Mouse (Mus musculus) neural tube, embryonic 11.5 days (tissue): ENCODE measurements around the gene Lama4. TPM values are rescaled to one million over a fixed set of nuclear protein-coding genes. Genes with fewer than 3 reads are reported as not detected.

Experiments used
- ATAC-seq: fragments of 200-750 bp; cut with Nextera tagmentation; 2 replicates; pipeline ENCODE4 v1.8.0; 2017; ENCODE audit warnings: moderate number of reproducible peaks, mild to moderate bottlenecking, moderate TSS enrichment, moderate library complexity; ENCODE audit not compliant: insufficient read depth, low FRiP score, low TSS enrichment
- DNase-seq: peaks from one replicate; pipeline ENCODE4 v3.0.0-alpha.2; 2015; ENCODE audit warnings: low spot score
- H3K27ac ChIP-seq: fragments of 300-500 bp; sonication (generic); 2 replicates; pipeline ENCODE4 v1.5.1; 2014; ENCODE audit warnings: low read depth, mild to moderate bottlenecking, low read length
- H3K27me3 ChIP-seq: fragments of 300-500 bp; sonication (generic); 2 replicates; pipeline ENCODE4 v1.6.1; 2014; ENCODE audit warnings: mild to moderate bottlenecking, low read length, mixed read lengths; ENCODE audit not compliant: control insufficient read depth, insufficient read depth
- H3K36me3 ChIP-seq: fragments of 300-500 bp; sonication (generic); 2 replicates; pipeline ENCODE4 v1.6.1; 2014; ENCODE audit warnings: mild to moderate bottlenecking, low read length, moderate library complexity, mixed read lengths; ENCODE audit not compliant: control insufficient read depth, insufficient read depth
- H3K4me1 ChIP-seq: fragments of 300-500 bp; sonication (generic); 2 replicates; pipeline ENCODE4 v1.6.1; 2014; ENCODE audit warnings: low read length, mixed read lengths; ENCODE audit not compliant: control insufficient read depth, insufficient read depth
- H3K4me2 ChIP-seq: fragments of 300-500 bp; sonication (generic); 2 replicates; pipeline ENCODE4 v1.6.1; 2014; ENCODE audit warnings: low read depth, mild to moderate bottlenecking, moderate library complexity
- H3K4me3 ChIP-seq: fragments of 300-500 bp; sonication (generic); 2 replicates; pipeline ENCODE4 v1.5.1; 2014; ENCODE audit warnings: low read depth, low read length
- H3K9ac ChIP-seq: fragments of 300-500 bp; sonication (generic); 2 replicates; pipeline ENCODE4 v1.6.1; 2014; ENCODE audit warnings: mild to moderate bottlenecking, low read length
- H3K9me3 ChIP-seq: fragments of 300-500 bp; sonication (generic); 2 replicates; pipeline ENCODE4 v1.6.1; 2016; ENCODE audit warnings: low read length; ENCODE audit not compliant: control insufficient read depth
- WGBS: fragments of 180-500 bp; shearing (Covaris S2); extraction: QIAGEN DNeasy Blood & Tissue Kit; methylation state at CpG from one replicate; pipeline ENCODE4 v1.1.7; 2014; 5-methylcytosine and 5-hydroxymethylcytosine counted together
- polyA plus RNA-seq: library from polyadenylated mRNA; unstranded; fragments of >200 nt; fragmentation: Nextera tagmentation; extraction: Ambion mirVana; gene quantifications from 2 replicates; pipeline ENCODE4 v1.2.1, GENCODE M21; 2014

Gene Lama4
- polyA plus RNA-seq, 1 experiment from 2014 or later, result 27.5 TPM

DNA sequence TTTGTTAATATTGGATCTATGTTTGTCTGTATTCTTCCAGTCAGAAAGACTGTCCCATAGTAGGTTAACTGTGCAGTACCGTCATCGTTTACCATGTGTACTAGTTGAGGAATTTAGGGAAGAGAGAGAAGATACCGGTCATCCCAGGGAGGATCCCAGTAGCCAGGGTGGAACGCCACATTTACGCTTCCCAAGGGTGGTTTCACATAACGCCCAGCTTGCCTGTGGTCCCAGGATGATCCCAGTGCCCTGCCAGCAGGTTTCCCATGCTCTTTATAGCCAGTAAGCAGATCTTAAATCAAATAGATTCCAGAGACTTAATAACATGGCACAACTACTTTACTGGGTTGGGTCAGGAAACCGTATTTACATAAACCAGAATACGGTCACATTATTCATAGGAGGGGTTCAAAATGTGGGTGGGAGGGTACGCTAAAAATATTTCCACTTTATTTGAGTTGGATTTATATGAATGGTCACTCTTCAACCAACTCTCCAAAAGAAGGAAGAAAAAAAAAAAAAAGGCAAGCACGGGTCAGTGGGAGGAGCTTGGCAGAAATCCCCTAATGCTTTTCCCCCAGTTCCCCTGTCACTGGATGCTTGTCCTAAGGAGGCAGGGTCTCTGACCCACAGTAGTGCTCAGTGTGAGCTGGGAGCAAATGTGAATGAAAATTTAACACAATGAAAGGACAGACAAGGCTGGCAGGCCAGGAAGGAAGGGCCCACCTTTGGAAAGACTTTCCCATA lies 3.2 kb downstream of the Lama4 start:
- WGBS, result 77% methylated on average over 10 of the region's 10 CpGs
- Histone ChIP-seq H3K4me2 (peak overlapping the region; percentile 2), H3K9ac (no peak overlapping the region), H3K9me3 (no peaks in the 10 kb centered on the region), H3K27me3 (no peaks in the 10 kb centered on the region), H3K36me3 (no peaks in the 10 kb centered on the region), H3K4me1 (no peaks in the 10 kb centered on the region), H3K27ac (no peak overlapping the region), H3K4me3 (no peak overlapping the region)
- ATAC-seq, result no peak
- no peak for DNase-seq

DNA sequence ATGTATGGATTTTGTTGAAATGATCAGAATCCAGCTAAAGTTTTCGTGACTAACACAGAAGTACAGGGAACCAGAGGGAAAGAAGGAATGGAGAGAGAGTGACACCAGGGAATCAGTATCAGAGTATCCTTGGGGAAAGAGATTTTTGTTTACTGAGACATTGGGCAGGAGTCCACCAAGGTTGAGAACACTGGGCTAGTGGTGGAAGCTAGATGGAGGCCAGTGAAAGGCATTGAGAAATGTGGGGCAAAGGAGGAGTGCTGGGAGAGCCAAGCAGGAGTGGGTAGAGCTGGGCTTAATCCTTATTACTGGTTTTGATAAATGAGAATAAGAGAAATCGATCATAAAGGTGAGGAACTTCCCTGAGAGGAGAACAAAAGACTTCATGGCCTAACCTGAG lies 4.2 kb downstream of the Lama4 start:
- DNase-seq, result no peak
- no peak overlapping the region for H3K4me2 ChIP-seq
- no peak overlapping the region for H3K4me3 ChIP-seq
- no peak for ATAC-seq
- H3K27ac ChIP-seq, result no peak overlapping the region
- WGBS, result 91% methylated on average over 2 of the region's 2 CpGs
- H3K27me3 ChIP-seq, result no peaks in the 10 kb centered on the region
- H3K9me3 ChIP-seq, result no peaks in the 10 kb centered on the region
- H3K4me1 ChIP-seq, result no peaks in the 10 kb centered on the region
- H3K9ac ChIP-seq, result no peak overlapping the region
- H3K36me3 ChIP-seq, result no peaks in the 10 kb centered on the region

DNA sequence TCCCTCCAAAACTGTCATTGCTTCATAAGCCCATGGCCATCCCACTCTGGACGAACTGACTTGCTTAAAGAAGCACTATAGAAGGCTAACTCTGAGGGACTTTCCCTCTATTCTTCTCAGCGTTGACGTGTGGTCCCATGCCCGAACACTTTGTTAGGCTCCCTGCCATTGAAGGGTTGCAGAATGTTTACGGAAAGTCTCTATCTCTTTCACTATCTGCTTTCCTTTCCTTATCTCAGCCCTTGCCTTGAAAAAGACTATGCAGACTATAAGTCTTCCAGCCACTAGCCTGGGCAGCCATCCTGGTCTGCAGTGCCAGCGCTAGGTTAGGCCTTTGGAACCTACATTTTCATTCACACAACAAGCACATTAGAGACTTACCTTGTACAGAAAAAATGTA lies 4.7 kb downstream of the Lama4 start:
- 83% methylated on average over 6 of the region's 6 CpGs for WGBS
- H3K9me3 ChIP-seq, result no peaks in the 10 kb centered on the region
- H3K4me1 ChIP-seq, result no peaks in the 10 kb centered on the region
- no peaks in the 10 kb centered on the region for H3K36me3 ChIP-seq
- H3K9ac ChIP-seq, result no peak overlapping the region
- no peaks in the 10 kb centered on the region for H3K27me3 ChIP-seq
- H3K4me2 ChIP-seq, result no peak overlapping the region
- DNase-seq (no peak), ATAC-seq (no peak)
- H3K4me3 ChIP-seq, result no peak overlapping the region
- H3K27ac ChIP-seq, result no peak overlapping the region

DNA sequence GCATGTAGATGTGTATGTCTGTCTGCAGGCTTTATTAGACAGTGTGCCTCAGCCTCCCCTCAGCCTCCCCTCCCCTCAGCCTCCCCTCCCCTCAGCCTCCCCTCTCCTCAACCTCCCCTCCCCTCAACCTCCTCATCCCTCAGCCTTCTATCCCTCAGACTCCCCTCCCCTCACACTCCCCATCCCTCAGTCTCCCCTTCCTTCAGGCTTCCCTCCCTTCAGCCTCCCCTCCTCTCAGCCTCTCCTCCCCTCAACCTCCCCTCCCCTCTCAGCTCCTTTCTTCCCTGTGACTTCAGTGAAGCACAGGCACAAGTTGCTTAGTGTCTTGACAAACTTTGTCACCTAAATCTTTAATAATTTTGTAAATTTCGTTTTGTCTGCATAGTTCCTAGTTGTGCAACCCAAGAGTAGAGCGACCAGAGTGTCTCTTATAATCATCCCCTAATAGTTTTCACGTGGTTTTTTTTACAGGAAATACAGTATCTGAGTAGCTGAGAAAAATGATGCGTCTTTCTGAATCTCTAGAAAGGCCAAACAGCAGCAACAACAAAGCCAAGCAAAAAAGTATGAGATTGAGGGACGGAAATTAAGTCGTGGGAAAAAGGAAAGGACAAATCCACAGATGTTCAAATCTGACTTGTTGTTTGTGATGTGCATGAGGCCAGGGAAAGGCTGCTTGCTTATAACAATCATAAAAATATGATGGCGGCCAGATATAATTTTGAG lies 7.1 kb downstream of the Lama4 start:
- 64% methylated on average over 7 of the region's 7 CpGs for WGBS
- no peak for ATAC-seq
- Histone ChIP-seq H3K36me3 (no peaks in the 10 kb centered on the region), H3K27ac (no peak overlapping the region), H3K9me3 (no peaks in the 10 kb centered on the region), H3K4me2 (no peak overlapping the region), H3K4me3 (no peak overlapping the region), H3K4me1 (no peaks in the 10 kb centered on the region), H3K9ac (no peak overlapping the region), H3K27me3 (no peaks in the 10 kb centered on the region)
- no peak for DNase-seq

- H3K4me2 ChIP-seq, result no peak overlapping the region
- H3K9me3 ChIP-seq, result no peaks in the 10 kb centered on the region
- WGBS, result 38% methylated on average over 4 of the region's 4 CpGs
- ATAC-seq (no peak), DNase-seq (no peak)
- H3K9ac ChIP-seq, result no peak overlapping the region
- no peaks in the 10 kb centered on the region for H3K36me3 ChIP-seq
- no peaks in the 10 kb centered on the region for H3K4me1 ChIP-seq
- no peak overlapping the region for H3K4me3 ChIP-seq
- H3K27me3 ChIP-seq, result no peaks in the 10 kb centered on the region
- no peak overlapping the region for H3K27ac ChIP-seq
Measured at GRCm38 (mm10) chr10:38973016-38973415, 7.7 kb downstream of the Lama4 start.

DNA sequence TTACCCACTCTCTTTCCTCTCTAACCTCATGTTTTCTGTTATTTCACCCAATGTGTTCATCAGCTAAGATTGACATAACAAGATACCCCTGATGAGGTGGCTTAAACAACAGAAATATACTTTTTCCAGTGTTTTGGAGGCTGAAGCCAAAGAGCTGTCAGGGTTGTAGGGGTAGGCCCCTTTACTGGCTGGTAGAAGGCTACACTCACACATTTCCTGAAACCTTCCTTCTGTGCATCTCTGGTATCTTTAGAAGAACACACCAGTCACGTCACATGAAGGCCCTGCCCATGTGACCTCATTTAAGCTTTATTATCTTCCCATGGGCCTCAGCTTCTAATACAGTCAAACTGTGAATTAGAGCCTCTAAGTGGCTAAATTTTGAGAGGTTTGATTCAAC lies 12.9 kb downstream of the Lama4 start:
- no peaks in the 10 kb centered on the region for H3K4me1 ChIP-seq
- ATAC-seq (no peak), DNase-seq (no peak)
- no peaks in the 10 kb centered on the region for H3K36me3 ChIP-seq
- WGBS, result 74% methylated on average over 1 of the region's 1 CpGs
- H3K4me3 ChIP-seq, result no peak overlapping the region
- H3K27me3 ChIP-seq, result no peaks in the 10 kb centered on the region
- no peak overlapping the region for H3K4me2 ChIP-seq
- H3K9me3 ChIP-seq, result no peaks in the 10 kb centered on the region
- H3K27ac ChIP-seq, result no peak overlapping the region
- H3K9ac ChIP-seq, result no peak overlapping the region

- Histone ChIP-seq H3K9ac (no peak overlapping the region), H3K9me3 (no peaks in the 10 kb centered on the region), H3K27me3 (no peaks in the 10 kb centered on the region), H3K36me3 (no peaks in the 10 kb centered on the region), H3K27ac (no peak overlapping the region), H3K4me3 (no peak overlapping the region), H3K4me1 (no peaks in the 10 kb centered on the region), H3K4me2 (no peak overlapping the region)
- WGBS, result 73% methylated on average over 5 of the region's 5 CpGs
- DNase-seq, result no peak
- ATAC-seq, result no peak
Measured at GRCm38 (mm10) chr10:38979699-38980098, 14.4 kb downstream of the Lama4 start.

DNA sequence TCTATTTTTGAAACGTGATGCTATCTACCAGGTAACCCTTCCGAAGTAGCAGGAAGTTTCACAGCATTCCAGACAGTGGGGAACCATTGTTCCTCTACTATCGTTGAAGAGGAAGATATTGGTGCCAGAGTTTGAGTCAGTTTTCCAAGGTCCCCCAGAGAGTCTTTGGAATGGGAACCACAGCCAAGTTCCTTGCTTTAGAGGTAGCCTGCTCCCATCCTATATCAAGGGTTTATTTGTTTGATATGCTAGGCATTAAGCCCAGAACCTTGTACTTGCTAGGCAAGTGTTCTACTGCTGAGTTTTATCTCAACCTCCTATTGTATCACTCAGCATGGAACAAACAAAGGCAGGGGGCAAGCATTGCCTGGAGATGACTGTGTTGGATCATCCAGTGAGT lies 15.7 kb downstream of the Lama4 start:
- DNase-seq, result no peak
- no peak overlapping the region for H3K4me2 ChIP-seq
- no peaks in the 10 kb centered on the region for H3K4me1 ChIP-seq
- H3K27ac ChIP-seq, result no peak overlapping the region
- WGBS, result 71% methylated on average over 3 of the region's 3 CpGs
- no peak for ATAC-seq
- H3K36me3 ChIP-seq, result no peaks in the 10 kb centered on the region
- H3K9ac ChIP-seq, result no peak overlapping the region
- no peaks in the 10 kb centered on the region for H3K27me3 ChIP-seq
- H3K9me3 ChIP-seq, result no peaks in the 10 kb centered on the region
- no peak overlapping the region for H3K4me3 ChIP-seq
